Mouse (Mus musculus) liver, adult 2 months (tissue): ENCODE data around the gene Pde6c.

Source experiments
- CTCF ChIP-seq: fragments of 200-500 bp; IDR thresholded peaks from 2 replicates; pipeline ENCODE4 v1.5.1; 2011; ENCODE audit warnings: low read depth, low read length, control low read depth
- POLR2A ChIP-seq: fragments of 200-500 bp; IDR thresholded peaks from 2 replicates; pipeline ENCODE4 v1.6.1; 2011; ENCODE audit warnings: low read length, control low read depth; ENCODE audit not compliant: insufficient read depth; ENCODE audit errors: extremely low read depth

DNA sequence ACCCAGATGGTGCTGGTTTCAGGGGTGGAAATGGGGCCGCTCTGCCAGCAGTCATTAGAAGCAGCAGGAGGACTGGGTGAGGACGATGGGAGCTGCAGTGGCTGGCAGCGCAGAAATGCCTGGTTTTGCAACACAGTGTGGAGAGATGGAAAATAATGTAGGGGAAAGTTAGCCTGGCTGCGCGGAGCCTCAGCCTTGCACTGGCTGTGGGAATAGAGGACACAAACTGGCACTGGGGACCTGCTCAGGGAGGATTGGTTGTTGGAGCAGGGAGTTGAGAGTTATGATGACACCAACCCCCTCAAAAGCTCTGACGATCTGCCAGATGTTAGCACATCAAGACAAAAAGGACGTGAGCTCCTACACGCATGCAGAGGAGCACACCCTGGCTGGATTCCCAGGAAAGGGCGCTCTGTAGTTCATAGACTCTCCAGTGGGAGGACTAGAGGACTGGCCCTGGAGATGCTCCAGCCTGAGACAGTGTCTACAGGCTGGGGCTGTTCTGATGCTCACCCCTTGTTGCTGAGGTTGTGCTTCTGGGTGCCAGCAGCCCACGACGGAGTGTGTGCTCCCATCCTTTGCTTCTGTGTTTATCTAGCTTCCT is 45.5 kb upstream of the Pde6c start:
- TF ChIP-seq POLR2A (no peak), CTCF (peak; percentile 85)
